Mouse (Mus musculus) erythroblast, embryonic 14.5 days (primary cell): ENCODE data around the gene Zfp513.

ENCODE experiments used
- GATA1 ChIP-seq: IDR thresholded peaks from 2 replicates; pipeline ENCODE4 v1.6.1; 2012; ENCODE audit warnings: low read length, inconsistent platforms, mixed read lengths
- TAL1 ChIP-seq: IDR thresholded peaks from 3 replicates; pipeline ENCODE4 v1.6.1; 2012; ENCODE audit warnings: low read length, inconsistent platforms, mixed read lengths

DNA sequence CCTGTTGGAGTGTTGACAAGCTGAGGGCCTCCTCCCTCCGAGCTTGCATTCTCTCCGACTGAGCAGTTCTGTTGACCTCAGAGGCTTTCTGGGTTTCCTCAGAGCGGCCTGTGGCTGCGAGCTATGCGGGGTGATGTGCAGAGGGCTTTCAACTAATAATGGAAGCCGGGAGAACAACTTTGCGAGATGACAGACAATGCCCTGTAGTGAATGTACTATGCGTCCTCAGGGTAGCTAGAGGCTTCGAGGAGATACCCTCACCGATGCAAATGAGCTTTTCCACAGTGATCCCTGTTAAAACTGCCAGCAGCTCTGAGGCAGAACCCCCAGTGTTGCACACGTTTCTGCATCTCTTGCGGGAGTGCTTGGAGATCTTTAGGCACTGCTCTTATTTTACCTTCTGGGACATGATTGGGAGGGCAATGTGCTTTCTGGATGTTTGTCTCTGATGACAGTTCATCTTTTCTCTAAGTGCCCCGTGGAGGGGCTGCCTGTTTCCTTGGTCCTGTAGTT is 39.5 kb upstream of the Zfp513 start:
- no peak for TF ChIP-seq GATA1
- TF ChIP-seq TAL1 = no peak
